Mouse (Mus musculus) G1E (cell line): ENCODE measurements around the gene Acvrl1.

Source experiments
- CTCF ChIP-seq: IDR thresholded peaks from 2 replicates; pipeline ENCODE4 v1.5.1; 2012; ENCODE audit warnings: low read depth, low read length, inconsistent platforms, mixed read lengths
- TAL1 ChIP-seq: conservative IDR thresholded peaks from 2 replicates; pipeline ENCODE4 v1.6.1; 2012; ENCODE audit warnings: low read depth, low read length, inconsistent platforms, mixed read lengths

GRCm38 (mm10) chr15:101147115-101147909, 19.0 kb downstream of the Acvrl1 start:
- no peak for TF ChIP-seq CTCF
- no peak for TF ChIP-seq TAL1
